Mouse (Mus musculus) embryo, embryonic 10.5 days (tissue): ENCODE results near the gene Alox8.

Source experiments
- DNase-seq: peaks from one replicate; pipeline ENCODE4 v3.0.0-alpha.2; 2015; ENCODE audit warnings: low spot score

Alox8 gene

DNA sequence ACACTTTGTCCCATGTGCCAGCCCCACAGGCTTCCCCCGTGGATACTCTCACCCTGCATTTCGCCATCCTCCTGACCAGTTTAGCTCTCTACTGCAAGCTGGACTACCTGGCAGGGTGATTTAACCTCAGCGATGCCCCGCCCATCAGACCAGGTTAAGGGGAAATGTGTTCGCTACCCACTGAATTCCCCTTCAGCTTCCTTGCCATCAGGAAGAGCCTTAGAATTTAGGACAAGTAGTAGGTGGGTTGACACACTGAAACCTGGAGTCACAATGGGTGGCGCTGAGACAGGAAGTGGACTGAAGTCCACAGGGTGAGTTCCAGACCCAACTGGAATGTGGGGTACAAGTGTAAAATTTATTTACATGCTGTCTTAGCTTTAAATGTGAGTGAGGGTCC, at the start of gene Alox8:
Gene Alox8, minus strand, starts transcription at position 101 of the 400 bp plus-strand sequence.
- no peak for DNase-seq

DNA sequence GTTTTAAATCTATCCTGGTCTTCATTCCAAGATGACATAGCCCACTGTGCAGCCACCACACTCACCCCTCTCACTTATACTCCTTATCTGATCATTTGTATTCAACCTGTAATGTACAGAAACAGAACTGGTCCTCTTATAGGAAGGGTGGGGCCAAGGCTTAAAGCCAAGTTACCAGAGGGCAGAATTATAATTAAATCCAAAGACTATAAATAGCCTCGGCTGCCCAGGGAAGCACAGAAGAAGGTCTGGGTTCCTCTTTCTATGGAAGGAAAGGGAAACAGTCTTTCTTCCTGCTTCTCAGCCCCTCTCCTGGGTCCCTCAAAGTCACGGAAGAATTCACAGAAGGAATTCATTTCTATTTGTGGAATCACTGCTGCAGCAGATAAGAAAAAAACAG, 48.0 kb upstream of the Alox8 start:
- DNase-seq = no peak

DNA sequence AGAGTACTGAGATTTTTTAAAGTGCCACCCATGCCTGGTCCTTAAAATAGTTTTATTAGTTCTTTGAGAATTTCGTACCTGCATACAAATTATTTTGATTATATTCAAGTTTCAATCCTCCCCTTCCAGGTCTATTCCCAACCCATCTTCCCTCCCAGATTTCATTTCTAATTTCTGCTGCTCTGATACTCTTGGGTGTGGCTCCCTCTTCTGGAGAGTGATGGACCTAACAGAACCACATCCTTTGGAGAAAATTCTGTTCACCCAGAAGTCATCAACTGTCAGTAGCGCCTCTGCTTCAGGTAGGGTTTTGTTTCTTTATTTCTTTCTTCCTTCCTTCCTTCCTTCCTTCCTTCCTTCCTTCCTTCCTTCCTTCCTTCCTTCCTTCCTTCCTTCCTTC, 47.3 kb upstream of the Alox8 start:
- peak; percentile 81 for DNase-seq

DNA sequence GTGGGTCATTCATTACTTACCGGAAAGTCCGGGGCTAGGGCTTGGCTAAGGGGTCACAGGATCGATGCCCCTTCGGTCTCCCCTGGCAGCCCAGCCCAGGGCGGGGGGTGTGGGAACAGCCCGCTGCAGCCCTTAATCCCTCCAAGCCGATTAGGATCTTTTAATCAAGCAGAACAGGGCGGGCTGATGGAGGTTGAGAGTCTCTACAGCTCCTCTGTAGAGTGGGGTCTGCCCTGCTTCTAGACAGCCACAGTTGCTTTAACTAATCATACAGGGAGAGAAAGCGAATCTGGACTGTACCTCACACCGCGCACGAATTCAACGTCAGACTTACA, 39.2 kb upstream of the Alox8 start, which contains the start of gene Gucy2e:
Gene Gucy2e, minus strand, starts transcription at position 111 of the 335 bp plus-strand sequence.
- peak; percentile 31 for DNase-seq

DNA sequence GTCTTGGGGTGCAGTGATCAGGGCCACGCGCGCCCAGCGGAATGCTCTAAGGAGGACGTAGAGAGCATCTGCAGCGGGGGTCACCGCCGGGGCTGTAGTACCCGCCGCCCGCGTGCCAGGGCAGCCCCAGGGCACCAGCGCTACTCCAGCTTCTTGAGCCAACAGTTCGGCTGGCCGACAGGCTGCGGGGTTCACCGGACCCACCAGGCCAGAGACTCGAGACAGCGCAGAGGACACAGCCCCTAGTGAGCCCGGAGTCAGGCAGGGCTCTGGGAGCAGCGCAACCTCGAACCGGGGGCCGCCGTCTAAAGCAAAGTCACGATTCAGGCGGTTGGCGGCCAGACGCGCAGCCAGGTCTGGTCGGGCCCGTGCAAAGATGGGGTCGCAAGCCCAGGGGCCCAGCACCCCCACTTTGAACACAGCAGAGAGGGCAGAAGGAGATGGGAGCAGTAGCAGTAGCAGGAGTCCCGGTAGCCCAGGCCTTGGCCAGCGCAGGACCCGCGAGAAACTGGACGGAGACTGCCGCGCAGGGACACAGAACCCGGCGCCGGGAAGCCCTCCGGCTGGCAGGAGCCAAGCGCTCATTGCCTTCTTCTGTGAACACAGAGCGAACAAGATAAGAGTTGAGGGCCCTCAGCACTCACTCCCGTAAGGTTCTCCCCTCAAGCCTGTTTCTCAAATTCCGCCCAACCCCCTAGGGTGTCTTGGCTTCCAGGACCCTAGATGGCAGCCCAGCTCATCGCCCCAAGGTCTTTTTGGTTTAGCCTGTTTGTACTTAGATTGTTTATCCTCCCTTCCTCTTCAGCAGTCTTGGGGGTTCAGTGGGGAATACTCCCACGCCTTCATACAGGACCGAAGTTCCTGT, 38.6 kb upstream of the Alox8 start:
- DNase-seq = peak; percentile 29

DNA sequence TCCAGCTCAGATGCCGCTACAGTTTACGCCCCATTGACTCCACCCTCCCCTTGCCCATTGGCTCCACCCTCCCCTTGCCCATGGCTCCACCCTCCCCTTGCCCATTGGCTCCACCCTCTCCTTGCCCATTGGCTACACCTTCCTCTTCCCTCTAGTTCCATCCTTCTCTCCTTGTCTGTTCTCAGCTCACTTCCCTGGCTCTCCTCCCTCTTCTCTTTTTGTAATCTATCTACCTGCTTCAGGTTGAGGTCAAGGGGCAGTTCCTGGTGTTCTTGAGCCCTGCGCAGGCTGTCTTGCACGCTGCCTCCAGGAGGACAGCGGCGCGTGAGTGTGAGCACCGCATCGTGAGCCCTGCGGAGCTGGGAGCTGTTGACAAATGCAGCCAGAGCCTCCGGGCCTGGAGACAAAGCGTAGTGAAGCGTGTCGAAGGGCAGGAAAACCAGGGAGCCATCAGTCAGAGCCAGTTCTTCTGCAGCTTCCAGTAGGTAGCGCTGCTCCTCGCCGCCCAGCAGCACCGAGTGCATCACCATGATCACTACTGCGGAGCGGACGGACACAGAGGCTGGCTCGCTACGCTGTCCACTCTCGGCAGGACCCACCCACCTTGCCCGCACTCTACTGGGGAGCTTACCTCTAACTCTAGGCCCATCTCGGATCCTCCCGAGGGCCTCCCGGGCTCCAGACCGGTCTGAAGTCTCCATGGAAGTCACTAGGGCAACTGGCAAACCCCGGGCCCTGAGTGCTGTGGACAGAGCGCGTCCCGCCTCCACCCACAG, 37.8 kb upstream of the Alox8 start:
- peak; percentile 90 for DNase-seq

DNA sequence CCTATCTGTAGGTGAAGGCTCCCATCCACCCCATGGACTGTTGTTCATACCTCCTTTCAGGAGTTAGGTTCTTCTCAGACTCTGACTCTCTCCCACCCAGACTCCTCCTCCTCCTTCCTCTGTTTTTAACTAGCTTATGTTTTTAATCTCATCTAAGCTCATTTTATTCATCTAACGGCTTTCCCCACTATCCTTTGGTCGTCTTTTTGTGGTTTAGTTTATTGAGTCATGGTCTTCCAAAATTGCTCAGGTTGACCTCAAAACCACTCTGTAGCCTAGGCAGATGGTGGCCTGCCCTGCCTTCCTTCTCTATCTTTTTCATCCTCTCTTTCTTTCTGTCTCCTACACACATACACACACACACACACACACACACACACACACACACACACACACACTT, 35.5 kb upstream of the Alox8 start:
- DNase-seq = no peak

DNA sequence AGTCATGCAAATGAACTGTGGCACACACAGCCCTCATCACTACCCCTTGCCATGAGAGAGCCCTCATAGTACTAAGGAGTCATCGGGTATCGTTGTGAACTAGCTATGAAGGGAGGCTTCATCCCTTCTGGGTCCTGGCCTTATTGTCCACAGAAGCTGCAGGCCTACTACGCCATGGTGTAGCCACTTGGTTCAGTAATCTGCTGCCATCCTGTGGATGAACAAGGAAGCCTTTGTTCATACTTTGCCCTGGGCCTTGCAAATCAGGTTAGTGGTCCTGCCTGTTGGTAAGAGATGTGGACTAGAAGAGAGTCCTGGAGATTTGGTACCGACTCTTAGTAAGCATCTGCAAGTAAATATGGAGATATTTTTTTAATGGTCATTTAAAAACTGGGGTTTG, 32.8 kb upstream of the Alox8 start:
- DNase-seq = no peak

DNA sequence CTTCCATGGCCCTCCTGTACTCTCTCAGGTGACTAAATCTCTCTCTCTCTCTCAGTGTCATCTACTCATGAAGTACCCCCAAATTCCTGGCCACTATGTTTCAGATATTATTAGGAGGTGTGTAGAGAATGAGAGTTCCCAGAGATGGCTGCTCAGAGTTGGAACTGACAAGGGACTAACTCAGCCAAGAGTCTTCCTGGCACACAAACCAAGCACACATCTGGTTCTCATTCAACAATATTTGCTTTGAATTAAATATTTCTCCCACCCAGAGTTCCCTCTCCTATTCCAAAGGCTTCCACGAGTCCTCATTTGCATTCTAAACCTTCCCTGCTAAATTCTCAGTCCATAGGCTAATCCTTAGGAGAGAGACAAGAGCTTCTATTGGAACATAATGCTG, 28.1 kb upstream of the Alox8 start:
- DNase-seq = no peak

DNA sequence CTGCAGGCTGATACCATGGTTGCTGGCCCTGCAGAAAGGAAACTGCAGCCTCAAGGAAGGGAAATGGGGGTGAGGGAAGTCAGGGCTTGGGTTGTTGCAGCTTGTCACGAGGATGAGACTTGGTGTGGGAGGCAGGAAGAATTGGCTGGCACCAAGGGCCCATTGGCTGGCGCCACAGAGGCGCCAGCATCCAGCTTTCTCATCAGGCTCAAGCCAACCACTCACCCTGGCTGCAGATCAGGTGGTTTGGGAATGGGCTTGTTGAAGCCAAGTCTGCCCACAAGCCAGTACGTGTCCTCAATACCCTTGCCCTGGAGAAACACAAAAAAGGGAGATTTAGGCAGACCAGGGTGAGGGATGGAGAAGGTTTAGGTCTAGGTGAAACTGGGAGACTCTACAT, 25.5 kb upstream of the Alox8 start:
- no peak for DNase-seq

DNA sequence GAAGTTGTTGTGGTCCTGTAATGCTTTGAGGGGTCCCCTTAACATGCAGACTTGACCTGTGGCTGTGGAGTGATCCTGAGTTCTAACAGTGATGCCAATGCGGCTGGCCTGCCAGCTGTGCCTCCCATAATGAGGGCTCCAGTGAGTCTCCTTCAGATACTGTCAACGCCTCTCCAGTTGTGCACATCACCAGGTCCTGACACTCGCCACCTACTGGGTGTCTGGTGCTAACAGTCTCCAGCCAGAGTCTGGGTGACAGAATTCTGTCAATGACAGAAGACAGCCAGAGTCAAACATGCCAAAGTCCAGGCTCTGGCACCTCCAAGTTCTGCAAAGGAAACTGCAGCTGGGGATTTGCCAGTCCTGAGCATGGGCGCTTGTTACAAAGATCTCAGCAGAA, 23.4 kb upstream of the Alox8 start:
- DNase-seq = no peak

DNA sequence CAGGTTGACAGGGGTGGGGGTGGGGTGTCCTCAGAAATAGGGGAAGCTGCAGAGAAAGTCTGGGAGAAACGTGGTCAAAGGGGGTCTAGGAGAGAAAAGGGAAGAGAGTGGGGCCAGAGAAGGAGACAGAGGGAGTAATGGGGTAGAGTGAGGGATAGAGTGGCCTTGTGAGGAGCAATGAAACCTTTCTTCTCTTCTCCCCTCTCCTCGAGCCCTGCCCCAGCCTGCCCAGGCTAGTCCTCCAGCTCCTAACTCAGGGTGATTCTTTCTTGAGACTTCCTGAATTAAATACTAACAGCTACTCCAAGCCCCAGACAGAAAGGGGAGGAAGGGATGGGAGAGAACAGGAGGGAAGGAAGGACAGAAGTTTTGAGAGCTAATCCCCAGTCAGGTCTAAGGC, 21.0 kb upstream of the Alox8 start:
- no peak for DNase-seq

DNA sequence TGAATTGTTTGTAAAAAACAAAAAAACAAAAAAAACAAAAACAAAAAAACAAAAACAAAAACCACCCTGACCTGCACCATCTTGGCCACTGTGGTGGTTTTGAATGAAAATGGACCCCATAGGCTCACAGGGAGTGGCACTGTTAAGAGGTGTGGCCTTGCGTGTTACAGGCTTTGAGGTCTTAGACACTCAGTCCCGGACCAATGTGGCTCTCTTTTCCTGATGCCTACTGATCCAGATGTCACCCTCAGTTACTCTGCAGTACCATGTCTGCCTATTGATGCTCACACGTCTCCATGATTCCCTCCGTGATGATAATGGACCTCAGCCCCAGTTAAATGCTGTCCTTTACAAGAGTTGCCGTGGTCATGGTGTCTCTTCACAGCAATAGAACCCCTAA, 19.8 kb upstream of the Alox8 start:
- DNase-seq = no peak

DNA sequence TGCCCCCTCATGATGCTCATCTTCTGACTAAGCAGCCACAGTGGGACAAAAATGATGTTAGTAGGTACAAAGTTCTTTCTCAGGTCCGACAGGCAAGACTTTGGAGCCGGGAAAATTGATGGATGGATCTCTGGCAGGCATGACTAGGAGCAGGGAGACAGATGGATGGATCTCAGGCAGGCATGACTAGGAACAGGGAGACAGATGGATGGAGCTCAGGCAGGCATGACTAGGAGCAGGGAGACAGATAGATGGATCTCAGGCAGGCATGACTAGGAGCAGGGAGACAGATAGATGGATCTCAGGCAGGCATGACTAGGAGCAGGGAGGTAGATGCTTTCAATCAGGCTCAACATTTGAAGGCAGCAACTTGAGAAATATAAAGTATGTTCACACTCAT, 13.8 kb upstream of the Alox8 start:
- DNase-seq = peak; percentile 27

DNA sequence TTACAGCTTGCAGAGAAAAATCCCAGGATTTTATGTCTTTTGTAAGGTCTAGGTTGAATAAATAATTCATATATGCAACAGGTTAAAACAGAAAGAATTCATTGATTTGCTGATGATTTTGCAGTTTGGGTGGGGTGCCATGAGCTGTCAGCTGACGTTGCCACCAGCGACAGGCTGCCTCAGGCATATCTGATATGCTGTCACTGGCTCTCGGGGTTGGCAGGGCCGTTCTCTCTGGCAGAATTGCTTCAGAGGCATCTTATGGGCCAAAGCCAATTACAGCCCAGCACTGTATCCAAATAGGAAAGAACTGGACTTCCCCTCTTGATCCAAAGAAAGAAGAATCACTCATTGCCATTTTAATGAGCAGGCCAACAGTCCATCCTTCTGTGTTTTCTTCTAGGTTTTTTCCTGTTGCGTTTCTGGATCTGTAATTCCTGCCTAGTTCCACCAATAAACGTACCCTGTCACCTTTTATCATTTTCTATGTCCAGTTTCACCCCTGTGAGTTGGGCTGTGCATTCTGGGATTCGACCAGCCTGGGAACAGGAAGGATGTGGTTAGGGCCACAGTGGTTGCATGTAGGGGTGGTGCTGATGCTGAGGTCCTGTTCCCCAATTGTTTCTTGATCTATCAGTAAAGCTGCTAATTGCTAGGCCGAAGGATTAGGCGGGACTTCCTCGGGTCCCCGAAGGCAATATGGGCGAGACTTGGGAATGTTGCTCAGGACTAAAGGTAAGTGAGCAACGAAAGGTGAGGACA, 5.0 kb upstream of the Alox8 start:
- DNase-seq = no peak

DNA sequence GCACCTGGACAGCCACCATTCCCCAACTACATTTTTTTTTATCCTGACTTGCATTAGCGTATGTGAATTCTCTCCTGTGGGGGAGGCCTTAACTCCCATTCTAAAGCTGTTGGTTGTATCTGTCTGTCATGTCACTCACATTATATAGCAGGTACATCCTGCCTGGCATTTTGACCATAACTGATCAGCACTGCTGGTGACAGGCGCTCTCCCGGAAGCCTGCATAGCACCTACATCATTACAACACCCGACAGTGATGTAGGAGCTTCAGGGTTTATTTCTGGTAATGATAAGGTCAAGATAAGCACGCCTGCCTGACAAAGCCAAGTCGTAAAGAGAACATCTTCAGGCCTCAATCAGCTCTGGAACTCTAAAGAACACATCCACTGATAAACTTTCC, 2.6 kb upstream of the Alox8 start:
- no peak for DNase-seq

DNA sequence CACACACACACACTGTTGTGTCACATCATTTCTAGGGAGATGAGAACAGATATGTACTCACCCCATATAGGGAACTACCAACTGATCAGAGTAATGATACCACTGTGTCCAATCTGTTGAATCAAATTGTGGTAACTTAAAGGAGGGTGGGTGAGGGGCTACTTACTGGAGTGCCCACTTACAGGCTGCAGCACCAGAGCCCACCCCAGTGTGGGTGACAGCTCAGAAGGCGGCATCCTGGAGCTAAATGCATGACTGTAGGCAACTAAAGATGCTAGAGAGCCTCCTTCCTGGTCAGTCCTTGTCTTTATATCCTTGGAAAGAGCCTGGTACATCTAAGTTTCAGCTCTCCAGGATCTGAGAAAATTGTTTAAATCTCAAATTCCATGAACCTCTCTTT, 1.6 kb upstream of the Alox8 start:
- DNase-seq = no peak

DNA sequence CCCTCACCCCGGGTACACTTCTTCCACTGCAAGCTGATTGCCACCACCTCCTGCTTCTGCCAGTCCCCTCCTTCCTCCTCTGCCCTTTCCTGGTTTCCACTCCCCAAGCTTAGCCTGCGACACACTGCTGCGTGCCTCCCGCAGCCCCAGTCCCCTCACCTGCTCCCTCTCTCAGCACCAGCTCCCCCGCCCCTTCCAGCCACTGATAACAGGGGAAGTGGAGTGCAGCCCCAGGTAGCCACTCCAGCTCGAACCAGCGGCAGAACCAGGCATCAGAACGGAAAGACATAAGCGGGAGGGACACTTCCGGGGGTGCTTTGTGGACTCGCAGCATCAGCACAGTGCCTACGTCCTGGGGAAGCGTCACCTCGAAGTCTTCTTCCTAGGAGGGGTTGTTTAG, 449 bp downstream of the Alox8 start:
- no peak for DNase-seq

DNA sequence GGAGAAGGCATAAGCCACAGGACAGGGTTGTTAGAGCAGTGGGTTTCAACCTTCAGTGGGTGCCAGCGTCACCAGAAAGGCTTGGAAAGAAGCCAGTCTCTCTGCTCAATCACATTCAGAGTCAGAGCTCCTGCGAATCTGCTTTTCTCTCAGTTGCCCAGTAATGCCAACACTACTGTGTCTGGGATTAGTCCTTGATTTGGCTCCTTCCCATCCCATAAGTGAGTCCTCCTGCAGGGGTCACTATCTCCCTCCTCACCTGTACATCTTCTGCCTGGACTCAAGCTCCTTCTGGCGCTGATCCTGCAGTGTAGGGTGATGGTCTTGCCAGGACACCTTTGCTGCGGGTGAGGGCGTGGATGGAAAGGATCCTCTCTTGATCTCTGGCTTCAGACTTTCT, 877 bp downstream of the Alox8 start:
- DNase-seq = peak; percentile 18

DNA sequence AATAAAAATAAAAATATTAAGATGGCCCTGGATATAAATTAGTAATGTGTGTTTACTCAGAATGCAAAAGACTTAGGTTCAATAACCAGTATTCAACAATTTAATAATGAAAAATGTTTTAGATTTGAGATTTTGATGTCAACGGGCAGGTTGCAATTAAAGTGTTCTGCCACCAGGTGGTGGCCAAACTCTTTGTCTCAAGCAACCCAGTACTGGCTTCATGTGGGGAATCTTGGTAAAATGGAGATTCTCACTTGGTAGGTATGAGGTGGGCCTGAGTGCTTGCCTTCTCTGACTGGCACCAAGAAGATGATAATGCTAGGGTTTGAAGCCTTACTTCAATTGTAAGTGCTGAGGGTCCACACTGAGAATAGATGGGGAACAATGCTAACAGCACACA, 4.8 kb downstream of the Alox8 start:
- peak; percentile 72 for DNase-seq

DNA sequence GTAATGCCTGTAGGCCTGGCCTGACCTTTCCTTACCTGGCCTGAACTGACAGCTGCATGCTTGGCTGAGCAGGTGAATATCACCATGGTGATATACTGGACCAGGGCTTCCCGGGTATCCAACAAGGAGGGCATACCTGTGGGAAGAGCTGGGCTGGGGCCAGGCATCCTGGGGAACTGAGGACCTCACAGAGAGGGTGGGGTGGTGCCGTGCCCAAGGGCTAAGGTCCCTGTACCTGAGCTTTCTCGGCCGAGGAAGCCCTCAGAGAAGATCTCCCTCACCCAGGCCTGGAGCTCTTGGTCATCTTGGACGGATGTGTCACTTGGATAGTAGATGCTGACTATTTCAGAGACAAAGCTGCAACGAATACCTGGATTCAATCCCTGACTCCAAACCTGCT, 11.7 kb downstream of the Alox8 start:
- DNase-seq = no peak

DNA sequence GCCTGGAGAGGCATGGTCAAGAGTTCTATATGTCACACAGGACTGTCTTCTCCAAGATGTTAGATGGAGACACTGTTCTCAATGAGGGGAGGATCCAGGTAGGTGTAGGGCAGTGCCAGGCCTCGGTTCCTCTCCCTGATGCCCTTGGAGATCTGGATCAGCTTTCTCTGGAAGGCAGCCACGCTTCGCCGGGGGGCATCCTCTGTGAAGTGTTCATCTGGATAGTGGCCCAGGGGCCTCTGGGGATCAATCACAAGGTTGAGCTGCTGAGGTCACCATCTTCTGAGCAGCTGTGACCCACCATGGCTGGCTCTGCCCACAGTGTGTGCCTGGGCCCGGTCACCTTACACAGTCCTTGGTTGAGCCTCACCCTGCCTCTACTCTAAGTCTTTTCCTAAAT, 12.6 kb downstream of the Alox8 start:
- DNase-seq = no peak

DNA sequence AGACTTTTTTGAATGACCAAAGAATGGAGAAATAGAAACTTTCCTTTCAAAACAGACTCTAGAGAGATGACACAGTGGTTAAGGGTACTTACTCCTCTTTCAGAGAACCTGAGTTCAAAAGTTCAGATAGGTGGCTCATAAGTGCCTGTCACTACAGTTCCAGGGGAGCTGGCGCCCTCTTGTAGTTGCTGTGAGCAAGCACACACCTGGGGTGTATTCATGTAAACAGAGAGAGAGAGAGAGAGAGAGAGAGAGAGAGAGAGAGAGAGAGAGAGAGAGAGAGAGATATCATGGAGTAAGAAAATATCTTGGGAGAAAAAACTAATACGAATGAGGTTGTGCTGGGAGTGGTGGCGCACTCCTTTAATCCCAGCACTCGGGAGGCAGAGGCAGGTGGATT, 17.5 kb downstream of the Alox8 start:
- no peak for DNase-seq
